Mouse (Mus musculus) cerebellum, adult 9-10 months (tissue): Measurements from ENCODE around the gene Phactr3.

Source experiments
- DNase-seq: peaks from one replicate; pipeline ENCODE4 v3.0.0; 2022

Phactr3 gene

DNA sequence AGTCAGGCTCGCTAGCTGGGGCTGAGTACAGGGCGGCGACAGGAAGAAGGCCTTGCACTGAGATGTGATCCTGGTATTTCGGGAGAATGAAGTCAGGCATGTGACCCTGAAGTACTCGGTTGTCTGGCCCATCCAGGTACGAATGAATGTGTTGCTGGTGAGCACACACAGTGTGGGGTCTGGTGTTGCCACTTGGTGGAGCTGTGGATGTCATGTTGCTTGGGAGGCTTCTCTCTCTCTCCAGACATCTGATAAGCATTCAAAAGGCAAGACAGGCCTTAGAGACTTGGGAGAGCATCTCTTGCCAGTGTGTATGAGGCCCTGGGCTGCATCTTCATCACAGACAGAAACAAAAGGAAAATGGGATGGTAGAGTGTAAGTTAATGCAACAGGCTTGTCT, 77.3 kb downstream of the Phactr3 start:
- DNase-seq = no peak

DNA sequence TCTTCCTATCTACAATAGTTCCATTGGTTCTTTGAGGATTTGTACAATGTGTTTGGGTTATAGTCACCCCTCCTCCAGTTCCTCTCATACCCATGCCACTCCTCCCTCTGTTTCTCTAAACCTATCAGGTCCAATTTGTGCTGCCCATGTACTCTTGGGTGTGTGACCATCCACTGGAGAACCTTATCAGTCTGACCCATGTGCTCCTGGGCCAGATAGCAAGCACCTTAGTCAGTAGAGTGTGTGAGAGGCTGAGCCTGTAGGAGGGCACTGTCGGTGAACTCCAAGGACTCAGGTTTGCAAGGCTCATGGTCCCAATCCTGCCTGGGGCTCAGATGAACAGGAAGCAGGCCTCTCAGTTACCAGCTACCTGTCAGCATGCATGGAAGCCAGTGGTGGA, 78.8 kb downstream of the Phactr3 start:
- no peak for DNase-seq

DNA sequence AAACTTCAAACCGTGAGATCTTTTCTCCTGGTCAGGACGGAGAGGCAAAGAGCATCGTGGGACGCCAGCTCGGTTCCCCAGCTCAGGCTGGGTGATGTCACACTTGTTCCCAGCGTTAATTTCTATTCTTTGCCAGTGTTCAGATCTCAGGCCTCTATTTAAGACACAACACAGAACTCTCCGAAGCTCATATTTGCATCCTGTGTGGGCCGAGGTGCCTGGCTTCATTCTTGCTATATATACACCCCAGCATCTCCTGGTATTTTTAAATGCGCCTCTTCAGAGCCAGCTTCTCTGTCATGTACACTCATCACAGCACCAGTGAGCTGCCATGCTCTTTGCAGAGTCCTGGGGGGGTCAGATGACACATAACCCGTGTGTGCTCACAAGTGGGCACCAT, 85.7 kb downstream of the Phactr3 start:
- DNase-seq = no peak

- no peak for DNase-seq
These were observed 89.4 kb downstream of the Phactr3 start for GRCm38 (mm10) chr2:178208186-178208600.

GRCm38 (mm10) chr2:178213826-178214225, 95.1 kb downstream of the Phactr3 start:
- no peak for DNase-seq

DNA sequence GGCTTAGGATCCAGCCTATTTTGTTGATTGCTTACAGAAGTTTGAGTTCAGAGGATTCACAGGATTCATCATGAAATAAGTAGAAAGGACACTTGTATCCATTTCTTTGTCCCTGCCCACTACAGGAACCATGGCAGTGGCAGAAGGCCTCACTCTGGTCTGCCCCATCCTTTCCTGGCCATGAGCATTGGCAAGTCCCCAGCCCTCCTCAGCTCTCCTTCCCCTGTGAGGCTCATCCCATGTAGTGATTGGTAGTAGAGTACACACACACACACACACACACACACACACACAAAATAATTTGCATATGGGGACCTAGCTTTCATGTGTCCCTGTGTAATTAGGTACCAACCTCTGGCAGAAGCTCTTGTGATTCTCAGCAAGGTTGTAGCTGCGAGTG, 95.8 kb downstream of the Phactr3 start:
- no peak for DNase-seq

DNA sequence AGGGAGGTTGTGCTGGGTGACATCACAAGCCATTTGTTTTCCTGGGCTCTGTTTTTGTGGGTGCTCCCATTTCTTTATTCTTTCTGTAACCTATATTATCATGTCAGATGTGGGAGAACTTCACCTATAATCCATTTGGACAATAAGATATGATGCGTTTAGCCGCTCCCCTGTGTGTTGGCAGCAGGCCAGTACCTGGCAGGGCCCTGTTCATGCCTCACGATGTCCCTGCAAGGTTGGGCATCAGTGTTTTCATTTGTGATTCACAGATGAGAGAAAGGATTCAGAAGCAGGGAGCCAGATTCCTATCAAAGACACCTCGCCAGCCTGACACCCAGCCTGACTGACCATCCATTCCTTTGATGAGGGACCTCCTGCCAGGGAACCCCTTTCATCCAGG, 99.7 kb downstream of the Phactr3 start:
- DNase-seq = peak; percentile 58

- peak; percentile 61 for DNase-seq
These were observed 100.8 kb downstream of the Phactr3 start for GRCm38 (mm10) chr2:178219454-178220147.

GRCm38 (mm10) chr2:178220148-178220717, 101.5 kb downstream of the Phactr3 start:
- DNase-seq = no peak

GRCm38 (mm10) chr2:178221003-178221402, 102.2 kb downstream of the Phactr3 start:
- no peak for DNase-seq

DNA sequence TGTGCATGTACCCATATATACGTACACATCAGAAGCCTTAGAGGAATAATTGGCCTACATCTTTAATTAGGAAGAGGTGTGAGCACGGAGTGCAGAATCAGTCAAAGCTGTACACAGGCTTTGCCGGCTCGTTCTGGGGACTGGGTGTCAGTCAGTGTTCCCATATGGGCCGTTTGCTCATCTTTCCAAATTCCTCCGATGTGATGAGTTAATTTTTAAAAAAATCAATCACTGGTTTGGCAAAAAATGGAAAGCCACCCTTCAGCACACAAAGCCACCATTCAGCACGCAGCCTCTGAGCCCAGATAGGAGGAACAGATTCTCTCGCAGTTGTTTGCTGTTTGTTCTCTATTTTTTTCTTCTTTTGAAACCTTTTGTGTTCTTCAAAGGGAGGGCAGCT, 110.5 kb downstream of the Phactr3 start:
- no peak for DNase-seq

DNA sequence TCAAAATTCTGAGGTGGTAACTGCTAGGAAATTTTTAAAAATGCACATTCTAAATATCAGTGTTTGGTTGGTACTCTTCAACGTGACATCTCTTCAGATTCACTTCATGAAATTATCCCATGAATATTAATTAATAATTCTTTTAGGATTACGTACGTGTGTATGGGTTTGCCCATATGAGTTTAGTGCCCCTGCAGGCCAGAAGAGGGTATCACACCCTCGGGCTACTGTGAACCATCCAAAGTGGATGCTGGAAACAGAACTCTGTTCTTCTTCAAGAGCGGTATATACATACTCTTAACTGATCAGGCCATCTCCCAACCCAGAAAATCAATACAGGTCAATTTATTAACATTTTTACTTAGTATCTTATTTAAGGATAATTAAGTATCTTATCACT, 114.7 kb downstream of the Phactr3 start:
- DNase-seq = no peak

DNA sequence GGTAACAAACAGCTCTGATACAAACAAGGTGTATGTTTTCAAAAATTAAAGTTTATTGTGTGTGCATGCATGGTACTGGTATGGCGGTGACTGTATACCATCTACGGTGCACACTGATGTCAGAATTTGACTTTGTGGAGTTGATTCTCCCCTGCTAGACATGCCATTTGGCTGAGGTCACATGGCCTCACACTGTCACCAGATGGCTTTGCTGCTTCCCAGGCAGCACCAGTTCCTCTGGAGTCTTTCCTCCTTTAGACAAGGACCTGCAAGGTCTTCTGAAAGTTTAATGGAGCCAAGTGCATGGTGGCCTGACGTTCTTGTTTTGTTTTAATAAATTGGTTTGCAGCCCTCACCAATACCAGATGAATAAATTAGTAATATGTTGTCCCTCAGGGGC, 118.3 kb downstream of the Phactr3 start:
- DNase-seq = peak; percentile 76

- DNase-seq = no peak
These were observed 119.7 kb downstream of the Phactr3 start for GRCm38 (mm10) chr2:178238503-178238902.

GRCm38 (mm10) chr2:178240886-178241285, 122.1 kb downstream of the Phactr3 start:
- DNase-seq = no peak

DNA sequence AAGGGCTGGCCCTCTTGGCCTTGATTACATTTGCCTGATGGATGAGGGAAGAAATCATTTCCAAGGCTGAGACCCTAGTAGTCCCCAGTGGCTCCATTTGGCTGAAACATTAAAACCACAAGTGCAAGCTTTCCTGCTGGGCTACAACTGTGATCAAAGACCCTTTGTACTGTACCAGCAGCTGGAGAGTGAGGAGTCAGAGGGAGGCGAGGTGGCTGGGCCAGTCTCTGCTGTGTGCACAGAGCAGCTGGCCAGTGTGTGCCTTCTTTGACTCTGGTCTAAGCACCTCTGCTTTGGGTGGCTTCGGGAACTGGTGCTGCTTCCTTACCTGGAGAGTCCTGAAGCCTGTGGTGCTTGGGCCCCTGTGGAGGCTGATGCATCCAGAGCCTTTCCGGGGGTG, 122.6 kb downstream of the Phactr3 start:
- no peak for DNase-seq

DNA sequence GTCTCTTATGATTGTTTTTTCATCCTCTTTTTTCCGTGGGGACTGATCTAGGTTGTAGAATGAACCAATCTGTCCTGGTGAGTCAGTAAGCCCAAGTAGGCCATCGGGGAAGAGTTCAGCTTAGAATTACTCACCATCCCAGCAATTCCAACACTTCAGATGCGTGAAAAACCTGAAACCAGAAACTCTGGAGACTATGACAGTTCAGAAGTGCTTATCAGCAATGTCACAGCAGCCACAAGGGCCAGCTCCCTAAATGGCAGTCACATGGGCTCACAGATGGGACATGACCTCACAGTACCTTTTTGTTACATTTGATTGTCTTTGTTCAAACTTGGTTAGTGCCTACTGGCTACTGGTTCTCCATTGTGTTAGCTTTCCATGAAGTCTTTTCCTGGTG, 124.2 kb downstream of the Phactr3 start:
- DNase-seq = no peak

DNA sequence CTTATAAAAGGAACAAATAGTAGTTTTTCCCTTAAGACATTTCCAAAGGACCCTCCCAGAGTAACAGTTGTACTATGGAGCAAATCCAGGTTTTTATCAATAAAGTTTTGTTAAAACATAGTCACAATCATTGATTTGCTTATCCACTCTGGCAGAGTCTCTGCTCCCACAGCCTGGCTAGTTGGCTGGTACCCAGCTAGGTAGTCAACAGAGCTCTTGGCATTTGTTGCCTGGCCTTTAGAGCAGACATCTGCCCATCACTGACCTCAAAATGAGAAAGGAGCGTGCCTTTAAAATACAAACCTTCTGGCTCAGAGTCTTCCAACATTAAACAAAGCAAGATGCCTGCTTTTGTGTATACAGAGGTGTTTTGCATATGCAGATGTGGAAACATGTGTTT, 126.1 kb downstream of the Phactr3 start:
- peak; percentile 82 for DNase-seq

- peak; percentile 85 for DNase-seq
These were observed 127.1 kb downstream of the Phactr3 start for GRCm38 (mm10) chr2:178245841-178246240.

DNA sequence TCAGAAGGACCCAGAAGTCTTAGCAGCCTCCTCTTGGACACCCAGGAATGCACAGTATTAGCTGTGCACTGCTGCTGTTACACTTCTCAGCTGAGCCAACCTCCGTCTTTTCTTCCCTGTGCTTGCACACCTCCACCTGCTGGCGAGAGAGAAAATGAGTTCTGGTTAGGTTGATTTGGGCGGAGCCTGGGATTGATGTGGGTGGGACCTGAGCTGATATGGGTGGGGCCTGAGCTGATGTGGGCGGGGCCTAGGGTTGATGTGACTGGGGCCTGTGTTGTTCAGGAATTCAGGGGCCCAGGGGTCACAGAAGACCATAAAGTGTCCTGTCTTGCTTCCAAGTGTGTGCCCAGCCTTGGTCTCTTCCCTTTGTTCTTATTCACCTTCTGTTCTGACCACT, 128.0 kb downstream of the Phactr3 start:
- peak; percentile 65 for DNase-seq

- no peak for DNase-seq
These were observed 128.5 kb downstream of the Phactr3 start for GRCm38 (mm10) chr2:178247274-178247673.

- no peak for DNase-seq
These were observed 138.5 kb downstream of the Phactr3 start for GRCm38 (mm10) chr2:178257117-178257825.

DNA sequence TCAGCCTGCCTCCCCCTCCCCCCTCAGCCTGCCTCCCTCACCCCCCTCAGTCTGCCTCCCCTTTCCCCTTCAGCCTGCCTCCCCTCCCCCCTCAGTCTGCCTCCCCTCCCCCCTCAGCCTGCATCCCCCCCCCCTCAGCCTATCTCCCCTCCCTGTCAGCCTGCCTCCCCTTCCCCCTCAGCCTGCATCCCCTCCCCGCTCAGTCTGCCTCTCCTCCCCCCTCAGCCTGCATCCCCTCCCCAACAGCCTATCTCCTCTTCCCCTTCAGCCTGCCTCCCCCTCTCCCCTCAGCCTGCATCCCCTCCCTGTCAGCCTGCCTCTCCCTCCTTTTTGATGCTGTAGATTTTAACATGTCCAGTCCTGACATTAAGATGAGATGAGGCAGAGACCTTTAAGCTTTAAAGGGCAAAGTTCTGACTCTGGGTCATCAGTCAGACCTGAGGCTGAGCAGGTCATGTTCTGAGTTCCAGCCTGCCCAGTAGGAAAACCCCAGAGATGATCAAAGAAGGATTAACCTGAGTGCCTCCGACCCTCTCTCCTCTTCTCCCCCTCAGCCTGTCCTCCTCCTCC, 139.3 kb downstream of the Phactr3 start:
- no peak for DNase-seq

- no peak for DNase-seq
These were observed 144.3 kb downstream of the Phactr3 start for GRCm38 (mm10) chr2:178263055-178263454.
